Mouse (Mus musculus): ENCODE measurements around the gene Plpp4. TPM values are rescaled to one million over a fixed set of nuclear protein-coding genes. Genes with fewer than 3 reads are reported as not detected.

Gene Plpp4
- polyA plus RNA-seq (2015; fragmentation: Nextera tagmentation; extraction: Ambion mirVana) = 0.65 and 2.4 TPM in 2 replicates

GRCm38 (mm10) chr7:129256621-129257373 lies at the start of gene Plpp4:
Gene Plpp4, plus strand, starts transcription at chr7:129257031.
- Histone ChIP-seq H3K4me1 (peaks cover 13% of the 10 kb centered on the region), H3K9me3 (replicated peaks) (no peaks in the 10 kb centered on the region), H3K36me3 (ENCODE audit: poor library complexity, severe bottlenecking) (no peaks in the 10 kb centered on the region), H3K4me2 (peak within 1 kb of the TSS; percentile 93), H3K27me3 (peaks cover 38% of the 10 kb centered on the region), H3K27ac (no peak within 1 kb of the TSS), H3K9ac (peak within 1 kb of the TSS; percentile 63), H3K4me3 (peak within 1 kb of the TSS; percentile 51)
- ATAC-seq = peak; percentile 87
- WGBS = under 1% methylated on average over 45 of the region's 66 CpGs

GRCm38 (mm10) chr7:129215926-129216543 lies 40.8 kb upstream of the Plpp4 start:
- Histone ChIP-seq H3K27ac (peak overlapping the region; percentile 35), H3K4me2 (no peak overlapping the region), H3K36me3 (ENCODE audit: poor library complexity, severe bottlenecking) (no peaks in the 10 kb centered on the region), H3K4me1 (0 out of 2 replicates have a peak, but pooled peaks cover 6% of the 10 kb centered on the region), H3K9me3 (replicated peaks) (no peaks in the 10 kb centered on the region), H3K4me3 (no peak overlapping the region), H3K9ac (no peak overlapping the region), H3K27me3 (no peaks in the 10 kb centered on the region)
- ATAC-seq = no peak
- 79% methylated on average over 10 of the region's 10 CpGs for WGBS

- 0 out of 2 replicates have a peak, but pooled peaks cover 6% of the 10 kb centered on the region for H3K4me1 ChIP-seq
- no peak for ATAC-seq
- H3K4me3 ChIP-seq = no peak overlapping the region
- 72% methylated on average over 10 of the region's 10 CpGs for WGBS
- H3K27me3 ChIP-seq = no peaks in the 10 kb centered on the region
- no peak overlapping the region for H3K4me2 ChIP-seq
- no peak overlapping the region for H3K27ac ChIP-seq
- H3K9me3 ChIP-seq (replicated peaks) = no peaks in the 10 kb centered on the region
- no peaks in the 10 kb centered on the region for H3K36me3 ChIP-seq (ENCODE audit: poor library complexity, severe bottlenecking)
- H3K9ac ChIP-seq = no peak overlapping the region
Measured at GRCm38 (mm10) chr7:129216547-129217195, 40.2 kb upstream of the Plpp4 start.

- Histone ChIP-seq H3K27ac (no peak overlapping the region), H3K4me3 (no peak overlapping the region), H3K4me2 (no peak overlapping the region), H3K9ac (no peak overlapping the region), H3K4me1 (0 out of 2 replicates have a peak, but pooled peaks cover 3% of the 10 kb centered on the region), H3K36me3 (ENCODE audit: poor library complexity, severe bottlenecking) (no peaks in the 10 kb centered on the region), H3K27me3 (no peaks in the 10 kb centered on the region), H3K9me3 (replicated peaks) (no peaks in the 10 kb centered on the region)
- no peak for ATAC-seq
- 81% methylated on average over 9 of the region's 9 CpGs for WGBS
Measured at GRCm38 (mm10) chr7:129220948-129221347, 35.9 kb upstream of the Plpp4 start.

GRCm38 (mm10) chr7:129221649-129222048 lies 35.2 kb upstream of the Plpp4 start:
- 95% methylated on average over 3 of the region's 3 CpGs for WGBS
- no peaks in the 10 kb centered on the region for H3K9me3 ChIP-seq (replicated peaks)
- H3K27ac ChIP-seq = no peak overlapping the region
- no peaks in the 10 kb centered on the region for H3K27me3 ChIP-seq
- no peaks in the 10 kb centered on the region for H3K4me1 ChIP-seq
- no peaks in the 10 kb centered on the region for H3K36me3 ChIP-seq (ENCODE audit: poor library complexity, severe bottlenecking)
- ATAC-seq = no peak
- H3K4me2 ChIP-seq = no peak overlapping the region
- H3K9ac ChIP-seq = no peak overlapping the region
- no peak overlapping the region for H3K4me3 ChIP-seq

GRCm38 (mm10) chr7:129235410-129235809 lies 21.4 kb upstream of the Plpp4 start:
- no peaks in the 10 kb centered on the region for H3K4me1 ChIP-seq
- WGBS = 47% methylated on average over 2 of the region's 2 CpGs
- H3K9ac ChIP-seq = no peak overlapping the region
- no peaks in the 10 kb centered on the region for H3K36me3 ChIP-seq (ENCODE audit: poor library complexity, severe bottlenecking)
- ATAC-seq = 0 out of 2 replicates have a peak, but pooled peaks have one; percentile 48
- no peak overlapping the region for H3K4me3 ChIP-seq
- H3K27me3 ChIP-seq = no peaks in the 10 kb centered on the region
- no peaks in the 10 kb centered on the region for H3K9me3 ChIP-seq (replicated peaks)
- no peak overlapping the region for H3K27ac ChIP-seq
- H3K4me2 ChIP-seq = no peak overlapping the region

- no peaks in the 10 kb centered on the region for H3K27me3 ChIP-seq
- H3K9me3 ChIP-seq (replicated peaks) = no peaks in the 10 kb centered on the region
- no peaks in the 10 kb centered on the region for H3K4me1 ChIP-seq
- H3K27ac ChIP-seq = no peak overlapping the region
- WGBS = 73% methylated on average over 5 of the region's 5 CpGs
- no peaks in the 10 kb centered on the region for H3K36me3 ChIP-seq (ENCODE audit: poor library complexity, severe bottlenecking)
- H3K9ac ChIP-seq = no peak overlapping the region
- ATAC-seq = no peak
- no peak overlapping the region for H3K4me3 ChIP-seq
- H3K4me2 ChIP-seq = no peak overlapping the region
Measured at GRCm38 (mm10) chr7:129235995-129236394, 20.8 kb upstream of the Plpp4 start.

GRCm38 (mm10) chr7:129250981-129251380 lies 5.8 kb upstream of the Plpp4 start:
- Histone ChIP-seq H3K4me1 (no peaks in the 10 kb centered on the region), H3K4me2 (no peak overlapping the region), H3K9ac (no peak overlapping the region), H3K27me3 (peaks cover 15% of the 10 kb centered on the region), H3K9me3 (replicated peaks) (no peaks in the 10 kb centered on the region), H3K36me3 (ENCODE audit: poor library complexity, severe bottlenecking) (no peaks in the 10 kb centered on the region), H3K4me3 (no peak overlapping the region), H3K27ac (no peak overlapping the region)
- ATAC-seq = no peak

GRCm38 (mm10) chr7:129253406-129253805 lies 3.4 kb upstream of the Plpp4 start:
- Histone ChIP-seq H3K27ac (no peak overlapping the region), H3K4me1 (peaks cover 13% of the 10 kb centered on the region), H3K4me3 (no peak overlapping the region), H3K9me3 (replicated peaks) (no peaks in the 10 kb centered on the region), H3K27me3 (peaks cover 37% of the 10 kb centered on the region), H3K36me3 (ENCODE audit: poor library complexity, severe bottlenecking) (no peaks in the 10 kb centered on the region), H3K9ac (no peak overlapping the region), H3K4me2 (no peak overlapping the region)
- no peak for ATAC-seq
- WGBS = 78% methylated on average over 6 of the region's 6 CpGs

GRCm38 (mm10) chr7:129254126-129254525 lies 2.7 kb upstream of the Plpp4 start:
- Histone ChIP-seq H3K4me1 (peaks cover 13% of the 10 kb centered on the region), H3K36me3 (ENCODE audit: poor library complexity, severe bottlenecking) (no peaks in the 10 kb centered on the region), H3K27ac (no peak overlapping the region), H3K27me3 (peaks cover 38% of the 10 kb centered on the region), H3K9me3 (replicated peaks) (no peaks in the 10 kb centered on the region), H3K4me3 (no peak overlapping the region), H3K9ac (no peak overlapping the region), H3K4me2 (no peak overlapping the region)
- WGBS = 68% methylated on average over 1 of the region's 1 CpGs
- ATAC-seq = no peak

- Histone ChIP-seq H3K4me3 (no peak overlapping the region), H3K9me3 (replicated peaks) (no peaks in the 10 kb centered on the region), H3K27ac (no peak overlapping the region), H3K4me2 (no peak overlapping the region), H3K4me1 (peaks cover 13% of the 10 kb centered on the region), H3K36me3 (ENCODE audit: poor library complexity, severe bottlenecking) (no peaks in the 10 kb centered on the region), H3K9ac (no peak overlapping the region), H3K27me3 (peaks cover 38% of the 10 kb centered on the region)
- ATAC-seq = no peak
- WGBS = 95% methylated on average over 6 of the region's 6 CpGs
Measured at GRCm38 (mm10) chr7:129255406-129255805, 1.4 kb upstream of the Plpp4 start.

- Histone ChIP-seq H3K4me2 (peak overlapping the region; percentile 93), H3K9ac (peak overlapping the region; percentile 63), H3K4me1 (peaks cover 13% of the 10 kb centered on the region), H3K4me3 (peak overlapping the region; percentile 51), H3K9me3 (replicated peaks) (no peaks in the 10 kb centered on the region), H3K27me3 (peaks cover 38% of the 10 kb centered on the region), H3K36me3 (ENCODE audit: poor library complexity, severe bottlenecking) (no peaks in the 10 kb centered on the region), H3K27ac (no peak overlapping the region)
- 11% methylated on average over 13 of the region's 13 CpGs for WGBS
- no peak for ATAC-seq
Measured at GRCm38 (mm10) chr7:129257374-129258018, 665 bp downstream of the Plpp4 start.
